Mouse (Mus musculus) megakaryocyte-erythroid progenitor cell, adult 5-6 weeks (primary cell): Measurements from ENCODE around the gene 3300002I08Rik. TPM values are rescaled to one million over a fixed set of nuclear protein-coding genes. Genes with fewer than 3 reads are reported as not detected.
"Not testable (repeated sequence)": the region's sequence is repeated elsewhere in the genome, so short reads cannot be mapped to it uniquely, and the experiment has no call there.

Experiments
- ATAC-seq: replicated peaks from 2 replicates; pipeline ENCODE4 v1.8.0; 2016; ENCODE audit warnings: mild to moderate bottlenecking, inconsistent platforms; ENCODE audit not compliant: severe bottlenecking, poor library complexity, low FRiP score, low TSS enrichment
- total RNA-seq, 2 experiments: library from RNA; stranded (forward) in 1 of 2; stranded (reverse) in 1 of 2; fragments of 200-1000, 215-1000 nt in 1 of 2; fragments of >200 nt in 1 of 2; fragmentation: Nextera tagmentation in 1 of 2; gene quantifications; 2 replicates each; pipeline ENCODE4 v1.2.3; 2014 to 2017

The 3300002I08Rik gene
- 1.5 and 1.6 TPM in 2 replicates for total RNA-seq (2014; fragmentation: Nextera tagmentation)
- 3.5 TPM in 2 replicates for total RNA-seq (2017)

DNA sequence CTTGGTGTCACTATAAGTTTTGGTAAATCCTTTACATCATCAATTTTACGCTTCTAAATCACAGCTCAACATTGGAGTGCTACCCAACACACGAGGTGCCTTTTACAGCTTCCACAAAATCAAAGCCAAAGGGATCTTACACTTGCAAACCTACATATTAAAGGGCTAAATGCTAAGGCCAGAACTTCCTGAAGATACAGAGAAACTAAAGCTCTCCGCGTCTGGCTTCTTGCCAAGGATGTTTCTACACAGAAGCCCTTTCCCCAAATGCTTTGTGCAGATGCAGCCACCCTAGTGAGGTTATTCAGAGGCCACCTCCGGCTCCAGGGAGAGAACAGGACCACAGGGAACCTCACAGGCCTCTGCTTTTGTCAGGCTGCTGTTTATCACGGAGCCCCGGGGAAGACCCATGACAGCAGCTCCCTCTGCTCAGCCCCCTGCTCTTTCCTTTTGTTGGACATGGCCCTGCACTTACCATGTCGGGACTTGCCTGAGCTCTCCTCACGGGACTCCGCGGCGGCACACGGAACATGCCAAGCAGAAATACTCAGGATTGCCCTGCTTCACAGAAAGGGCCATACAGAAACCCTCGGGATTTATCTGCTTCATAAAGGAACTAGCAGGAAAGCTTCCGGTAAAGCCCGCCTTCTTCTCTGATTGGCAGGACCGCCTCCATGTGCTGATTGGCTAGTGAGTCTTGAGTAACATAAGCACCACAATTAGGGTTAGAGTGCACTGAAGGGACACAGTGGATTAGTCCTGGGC lies at the start of gene 3300002I08Rik:
TSS of gene 3300002I08Rik (minus strand) at position 653 of the 765 bp plus-strand sequence.
- ATAC-seq: peak; percentile 100

GRCm38 (mm10) chr2:150412146-150412545 lies 49.6 kb upstream of the 3300002I08Rik start:
- not testable (repeated sequence) for ATAC-seq

DNA sequence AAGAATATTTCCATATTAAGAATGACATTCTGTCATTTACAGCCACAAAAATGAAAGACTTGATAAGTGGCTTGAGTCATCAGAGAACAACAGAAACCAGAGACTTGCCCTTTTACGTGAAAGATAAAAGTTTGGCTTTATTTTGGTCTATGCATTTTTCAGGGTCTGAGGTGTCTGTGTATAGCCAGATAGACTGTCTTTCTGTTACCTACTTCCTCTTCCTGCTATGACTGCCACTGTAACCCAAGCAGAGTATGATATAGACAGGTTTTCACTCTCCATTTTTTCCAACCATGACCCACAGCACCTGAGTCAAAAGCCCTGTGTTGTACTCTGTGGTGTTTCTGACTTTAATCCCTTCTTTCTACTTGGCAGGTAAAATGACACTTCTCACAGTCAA lies 27.6 kb upstream of the 3300002I08Rik start:
- ATAC-seq: no peak

- ATAC-seq: peak; percentile 37
Measured at GRCm38 (mm10) chr2:150385553-150386106, 23.1 kb upstream of the 3300002I08Rik start.

- ATAC-seq: peak; percentile 64
Measured at GRCm38 (mm10) chr2:150362878-150363229, 289 bp upstream of the 3300002I08Rik start.

DNA sequence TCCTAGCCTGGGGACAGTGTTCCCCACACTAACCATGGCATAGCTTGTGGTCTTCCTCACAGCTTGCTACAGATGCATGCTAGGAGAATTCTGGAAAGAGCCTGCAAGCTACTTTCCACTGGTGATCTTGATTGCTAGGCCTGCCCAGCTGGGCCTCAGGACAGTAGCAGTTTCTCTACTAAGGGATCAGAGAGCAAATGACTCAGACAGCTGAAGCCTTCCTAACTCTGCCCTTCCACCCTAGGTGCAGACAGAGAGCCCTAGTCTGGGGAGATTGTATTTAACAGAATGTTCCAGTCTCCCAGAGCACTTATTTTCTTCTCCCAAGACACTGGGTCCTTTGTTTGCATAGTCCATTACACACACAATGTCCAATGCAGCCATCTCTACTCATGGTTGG lies 5.4 kb downstream of the 3300002I08Rik start:
- not testable (repeated sequence) for ATAC-seq

DNA sequence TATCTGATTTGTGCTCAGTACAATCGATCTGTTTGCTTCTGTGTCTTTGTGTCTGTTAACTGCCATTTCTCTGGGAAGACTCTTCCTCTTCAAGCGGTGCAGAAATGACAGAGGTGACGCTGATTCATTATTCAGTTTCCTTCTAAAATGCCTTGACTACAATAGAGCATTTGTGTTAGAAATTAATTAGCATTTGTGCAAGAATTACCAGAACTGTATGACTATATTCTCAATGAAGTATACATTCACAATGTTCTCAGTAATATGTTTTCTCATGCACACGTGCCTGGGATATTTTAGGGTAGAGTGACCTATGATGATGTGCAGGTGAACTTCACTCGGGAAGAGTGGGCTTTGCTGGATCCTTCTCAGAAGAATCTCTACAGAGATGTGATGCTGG lies 39.2 kb downstream of the 3300002I08Rik start, which contains the start of gene Gm10130:
TSS of gene Gm10130 (plus strand) at position 301 of the 400 bp plus-strand sequence.
- ATAC-seq: no peak

DNA sequence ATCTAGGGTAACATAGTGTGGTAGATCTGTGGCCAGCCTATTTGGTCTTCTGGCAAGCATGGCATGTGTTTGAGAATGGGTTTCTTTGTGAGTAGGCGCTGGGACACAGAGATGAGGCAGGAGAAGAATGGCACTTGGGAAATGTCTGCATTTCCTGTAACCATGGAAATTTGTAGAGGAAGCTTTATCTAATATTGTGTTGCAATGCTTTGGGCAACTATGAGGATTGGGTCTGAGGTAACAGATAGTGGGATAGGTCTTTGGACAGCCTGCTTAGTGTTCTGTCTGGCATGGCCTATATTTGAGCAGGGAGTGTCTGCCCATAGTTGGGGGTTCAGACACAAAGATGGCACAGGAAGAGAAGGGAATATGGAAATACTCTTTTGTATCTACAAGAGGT lies 43.6 kb downstream of the 3300002I08Rik start:
- ATAC-seq: no peak

- ATAC-seq: no peak
Measured at GRCm38 (mm10) chr2:150316140-150316539, 46.4 kb downstream of the 3300002I08Rik start.

GRCm38 (mm10) chr2:150310952-150311884 lies 51.3 kb downstream of the 3300002I08Rik start:
- peak; percentile 99 for ATAC-seq

GRCm38 (mm10) chr2:150307183-150307773 lies 55.3 kb downstream of the 3300002I08Rik start:
- no peak for ATAC-seq

DNA sequence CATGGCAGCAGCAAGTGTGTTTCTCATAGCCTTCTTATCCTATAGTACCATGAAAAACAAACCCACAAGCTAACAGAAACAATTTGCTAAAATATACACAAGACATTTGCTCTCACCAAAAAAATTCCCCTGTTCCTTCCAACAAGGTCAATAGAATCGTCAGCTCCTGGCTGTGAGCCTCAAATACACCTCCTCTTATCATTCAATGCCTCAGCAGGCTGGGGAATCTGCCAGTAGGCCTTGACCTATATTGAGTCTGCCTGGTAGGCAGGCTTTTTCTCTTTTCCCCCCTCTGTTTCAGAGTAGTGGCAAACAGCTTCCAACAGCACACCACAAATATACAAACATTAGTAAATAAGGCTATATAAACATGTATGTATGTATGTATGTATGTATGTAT lies 63.5 kb downstream of the 3300002I08Rik start:
- ATAC-seq: no peak

- no peak for ATAC-seq
Measured at GRCm38 (mm10) chr2:150293669-150294068, 68.9 kb downstream of the 3300002I08Rik start.

Other genes starting within 250 kb of the 3300002I08Rik start
- 6.2 and 9.2 TPM in 2 replicates for gene Zfp120, start 226.1 kb downstream of the 3300002I08Rik start, total RNA-seq (2014; fragmentation: Nextera tagmentation)
- gene Zfp120, start 226.1 kb downstream of the 3300002I08Rik start, total RNA-seq (2017): 9.4 and 33.6 TPM in 2 replicates
- not detected in 2 replicates for gene Gm10770, start 183.1 kb downstream of the 3300002I08Rik start, total RNA-seq (2014; fragmentation: Nextera tagmentation)
- not detected in 2 replicates for gene Gm10770, start 183.1 kb downstream of the 3300002I08Rik start, total RNA-seq (2017)
- 0.40 TPM in 1 of 2 replicates, not detected in the other for gene Gm14139, start 181.0 kb downstream of the 3300002I08Rik start, total RNA-seq (2014; fragmentation: Nextera tagmentation)
- not detected in 2 replicates for gene Gm14139, start 181.0 kb downstream of the 3300002I08Rik start, total RNA-seq (2017)
- gene Zfp937, start 144.7 kb downstream of the 3300002I08Rik start, total RNA-seq (2014; fragmentation: Nextera tagmentation): 2.5 TPM in 1 of 2 replicates, not detected in the other
- gene Zfp937, start 144.7 kb downstream of the 3300002I08Rik start, total RNA-seq (2017): 0.52 and 2.1 TPM in 2 replicates
- gene Gm21994, start 107.2 kb downstream of the 3300002I08Rik start, total RNA-seq (2014; fragmentation: Nextera tagmentation): 2.3 and 3.2 TPM in 2 replicates
- gene Gm21994, start 107.2 kb downstream of the 3300002I08Rik start, total RNA-seq (2017): 3.6 and 7.5 TPM in 2 replicates
- gene Gm14124, start 105.2 kb downstream of the 3300002I08Rik start, total RNA-seq (2014; fragmentation: Nextera tagmentation): not detected in 2 replicates
- gene Gm14124, start 105.2 kb downstream of the 3300002I08Rik start, total RNA-seq (2017): not detected in 2 replicates
- not detected in 2 replicates for gene Gm10130, start 39.1 kb downstream of the 3300002I08Rik start, total RNA-seq (2014; fragmentation: Nextera tagmentation)
- 15.1 and 22.5 TPM in 2 replicates for gene Gm10130, start 39.1 kb downstream of the 3300002I08Rik start, total RNA-seq (2017)
- 1.4 and 2.1 TPM in 2 replicates for gene Zfp442, start 88.7 kb upstream of the 3300002I08Rik start, total RNA-seq (2014; fragmentation: Nextera tagmentation)
- gene Zfp442, start 88.7 kb upstream of the 3300002I08Rik start, total RNA-seq (2017): 2.5 and 3.1 TPM in 2 replicates
- not detected in 2 replicates for gene Zfp345, start 122.3 kb upstream of the 3300002I08Rik start, total RNA-seq (2014; fragmentation: Nextera tagmentation)
- gene Zfp345, start 122.3 kb upstream of the 3300002I08Rik start, total RNA-seq (2017): 0.30 and 0.89 TPM in 2 replicates
- 3.8 and 7.0 TPM in 2 replicates for gene Cst7, start 207.7 kb upstream of the 3300002I08Rik start, total RNA-seq (2014; fragmentation: Nextera tagmentation)
- 12.1 and 19.5 TPM in 2 replicates for gene Cst7, start 207.7 kb upstream of the 3300002I08Rik start, total RNA-seq (2017)
- 10.7 and 20.5 TPM in 2 replicates for gene Apmap, start 245.8 kb upstream of the 3300002I08Rik start, total RNA-seq (2014; fragmentation: Nextera tagmentation)
- 37.2 and 43.1 TPM in 2 replicates for gene Apmap, start 245.8 kb upstream of the 3300002I08Rik start, total RNA-seq (2017)